Mouse (Mus musculus) forebrain, embryonic 14.5 days (tissue): ENCODE data around the gene Ndufaf5. TPM values are rescaled to one million over a fixed set of nuclear protein-coding genes. Genes with fewer than 3 reads are reported as not detected.

Experiments used
- ATAC-seq: fragments of 200-750 bp; cut with Nextera tagmentation; 2 replicates; pipeline ENCODE4 v1.8.0; 2017; ENCODE audit warnings: mild to moderate bottlenecking, moderate library complexity
- DNase-seq: peaks from one replicate; pipeline ENCODE4 v3.0.0-alpha.2; 2015; ENCODE audit warnings: low spot score
- H3K27ac ChIP-seq: fragments of 300-500 bp; sonication (generic); 2 replicates; pipeline ENCODE4 v1.5.1; 2014; ENCODE audit warnings: low read depth, mild to moderate bottlenecking, control low read depth, low read length, moderate library complexity
- H3K27me3 ChIP-seq: fragments of 300-500 bp; sonication (generic); replicated peaks from 2 replicates; pipeline ENCODE4 v1.6.1; 2014; ENCODE audit warnings: low read length, control low read depth, mixed read lengths; ENCODE audit not compliant: control insufficient read depth, insufficient read depth
- H3K36me3 ChIP-seq: fragments of 300-500 bp; sonication (generic); 2 replicates; pipeline ENCODE4 v1.6.1; 2014; ENCODE audit warnings: low read length, control low read depth; ENCODE audit not compliant: control insufficient read depth, insufficient read depth
- H3K4me1 ChIP-seq: fragments of 300-500 bp; sonication (generic); 2 replicates; pipeline ENCODE4 v1.6.1; 2014; ENCODE audit warnings: antibody characterized with exemption, low read length, control low read depth; ENCODE audit not compliant: control insufficient read depth, insufficient read depth
- H3K4me2 ChIP-seq: fragments of 300-500 bp; sonication (generic); 2 replicates; pipeline ENCODE4 v1.6.1; 2014; ENCODE audit warnings: mild to moderate bottlenecking, control low read depth, low read length
- H3K4me3 ChIP-seq: fragments of 300-500 bp; sonication (generic); 2 replicates; pipeline ENCODE4 v1.5.1; 2014; ENCODE audit warnings: low read depth, low read length, control low read depth
- H3K9ac ChIP-seq: fragments of 300-500 bp; sonication (generic); 2 replicates; pipeline ENCODE4 v1.6.1; 2014; ENCODE audit warnings: mild to moderate bottlenecking, low read length, control low read depth, moderate library complexity
- H3K9me3 ChIP-seq: fragments of 300-500 bp; sonication (generic); replicated peaks from 2 replicates; pipeline ENCODE4 v1.6.1; 2016; ENCODE audit warnings: low read length, control low read depth, mixed read lengths; ENCODE audit not compliant: control insufficient read depth
- WGBS: fragments of 180-500 bp; shearing (Covaris S2); extraction: QIAGEN DNeasy Blood & Tissue Kit; methylation state at CpG from one replicate; pipeline ENCODE4 v1.1.7; 2014; 5-methylcytosine and 5-hydroxymethylcytosine counted together
- polyA plus RNA-seq: library from polyadenylated mRNA; unstranded; fragments of >200 nt; fragmentation: Nextera tagmentation; extraction: Ambion mirVana; gene quantifications from 2 replicates; pipeline ENCODE4 v1.2.1, GENCODE M21; 2014

The Ndufaf5 gene
- polyA plus RNA-seq, 1 experiment from 2014 or later = 41.5 TPM

GRCm38 (mm10) chr2:140200713-140201112, 30.3 kb downstream of the Ndufaf5 start:
- H3K36me3 ChIP-seq = peaks cover 50% of the 10 kb centered on the region
- 86% methylated on average over 2 of the region's 2 CpGs for WGBS

GRCm38 (mm10) chr2:140202573-140202972, 32.1 kb downstream of the Ndufaf5 start:
- Histone ChIP-seq H3K27ac (no peak overlapping the region), H3K4me2 (no peak overlapping the region), H3K36me3 (peaks cover 52% of the 10 kb centered on the region), H3K4me1 (no peaks in the 10 kb centered on the region), H3K9ac (no peak overlapping the region), H3K4me3 (no peak overlapping the region), H3K27me3 (no peaks in the 10 kb centered on the region), H3K9me3 (no peaks in the 10 kb centered on the region)
- DNase-seq = no peak
- WGBS = 88% methylated on average over 5 of the region's 5 CpGs
- no peak for ATAC-seq

More at GRCm38 (mm10) chr2:140200713-140201112, 30.3 kb downstream of the Ndufaf5 start:
- Histone ChIP-seq H3K9ac (no peak overlapping the region), H3K4me1 (no peaks in the 10 kb centered on the region), H3K27me3 (no peaks in the 10 kb centered on the region), H3K27ac (no peak overlapping the region), H3K4me3 (no peak overlapping the region), H3K9me3 (no peaks in the 10 kb centered on the region), H3K4me2 (no peak overlapping the region)
- no peak for DNase-seq
- ATAC-seq = no peak

DNA sequence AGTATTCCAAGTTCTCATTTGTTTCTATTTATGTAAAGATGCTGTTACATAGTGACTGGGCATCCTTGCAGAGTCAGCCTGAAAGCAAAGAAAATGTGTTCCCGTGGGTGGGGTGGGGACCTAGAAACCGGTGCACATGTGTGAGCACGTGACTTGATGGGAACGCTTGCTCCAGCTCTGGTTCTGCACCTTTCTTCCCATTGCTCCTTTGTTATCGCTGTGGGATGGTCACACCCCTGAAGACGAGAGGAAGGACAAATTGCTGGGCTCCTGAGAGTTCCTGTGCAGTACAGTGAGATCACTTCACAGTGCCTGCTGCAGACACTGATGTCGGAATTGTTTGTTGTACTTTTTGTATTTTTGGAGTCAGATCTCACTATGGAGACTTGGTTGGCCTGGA, 33.3 kb downstream of the Ndufaf5 start:
- Histone ChIP-seq H3K27ac (no peak overlapping the region), H3K36me3 (peaks cover 45% of the 10 kb centered on the region), H3K4me2 (no peak overlapping the region), H3K27me3 (no peaks in the 10 kb centered on the region), H3K4me3 (no peak overlapping the region), H3K9me3 (no peaks in the 10 kb centered on the region), H3K9ac (no peak overlapping the region), H3K4me1 (no peaks in the 10 kb centered on the region)
- ATAC-seq = no peak
- DNase-seq = no peak
- WGBS = 95% methylated on average over 7 of the region's 7 CpGs

GRCm38 (mm10) chr2:140214519-140215027, 44.1 kb downstream of the Ndufaf5 start:
- Histone ChIP-seq H3K27ac (no peak overlapping the region), H3K9me3 (no peaks in the 10 kb centered on the region), H3K4me1 (no peaks in the 10 kb centered on the region), H3K9ac (no peak overlapping the region), H3K4me3 (no peak overlapping the region), H3K4me2 (no peak overlapping the region), H3K27me3 (no peaks in the 10 kb centered on the region), H3K36me3 (no peaks in the 10 kb centered on the region)
- DNase-seq (peak; percentile 20), ATAC-seq (peak; percentile 38; the same call in 1 of the 2 replicates)
- WGBS = 94% methylated on average over 4 of the region's 4 CpGs

DNA sequence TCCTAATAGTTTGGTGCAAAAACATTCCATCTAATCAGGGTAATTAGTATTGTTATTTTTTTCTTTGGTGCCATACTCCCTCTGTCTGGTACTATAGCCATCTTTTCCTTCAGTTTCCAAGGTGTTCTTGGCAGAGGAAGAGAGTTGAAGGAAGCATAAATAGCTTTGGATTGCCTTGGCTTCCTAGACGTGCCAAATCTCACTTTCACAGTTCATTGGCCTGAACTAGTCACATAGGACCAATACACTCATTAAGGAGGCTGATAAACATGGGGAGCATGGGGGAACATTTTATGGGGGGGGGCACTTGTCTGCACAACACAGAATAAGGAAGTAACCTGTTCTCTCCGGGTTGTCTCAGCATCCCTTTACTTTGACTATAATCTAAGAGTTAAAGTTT, 45.0 kb downstream of the Ndufaf5 start:
- no peaks in the 10 kb centered on the region for H3K4me1 ChIP-seq
- peak; percentile 44 for DNase-seq
- no peaks in the 10 kb centered on the region for H3K9me3 ChIP-seq
- no peaks in the 10 kb centered on the region for H3K36me3 ChIP-seq
- no peak overlapping the region for H3K27ac ChIP-seq
- WGBS = 68% methylated on average over 2 of the region's 2 CpGs
- no peaks in the 10 kb centered on the region for H3K27me3 ChIP-seq
- no peak overlapping the region for H3K4me3 ChIP-seq
- peak; percentile 52; the same call in 1 of the 2 replicates for ATAC-seq
- no peak overlapping the region for H3K9ac ChIP-seq
- H3K4me2 ChIP-seq = no peak overlapping the region

DNA sequence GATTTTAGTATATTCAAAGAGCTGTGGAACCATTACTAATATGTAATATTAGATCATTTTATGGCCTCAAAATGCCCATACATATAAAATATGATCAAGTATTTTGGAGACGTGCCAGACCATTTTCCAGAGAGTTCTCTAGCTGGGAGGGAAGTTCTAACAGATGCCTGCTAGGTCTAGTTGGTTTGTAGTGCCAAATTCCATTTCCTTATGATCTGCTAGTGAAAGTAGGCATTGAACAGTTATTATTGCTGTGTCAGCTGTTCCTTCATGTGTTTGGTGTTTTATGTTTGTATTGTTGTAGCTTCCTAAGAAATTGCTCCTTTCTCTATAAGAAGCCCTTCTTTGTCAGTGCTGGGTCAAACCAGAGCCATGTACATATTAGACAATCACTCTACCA, 45.5 kb downstream of the Ndufaf5 start:
- DNase-seq = peak; percentile 51
- no peak overlapping the region for H3K4me3 ChIP-seq
- H3K4me2 ChIP-seq = no peak overlapping the region
- ATAC-seq = no peak
- H3K36me3 ChIP-seq = no peaks in the 10 kb centered on the region
- H3K4me1 ChIP-seq = no peaks in the 10 kb centered on the region
- H3K27me3 ChIP-seq = no peaks in the 10 kb centered on the region
- no peak overlapping the region for H3K27ac ChIP-seq
- no peaks in the 10 kb centered on the region for H3K9me3 ChIP-seq
- H3K9ac ChIP-seq = no peak overlapping the region
- 74% methylated on average over 1 of the region's 1 CpGs for WGBS

- ATAC-seq = no peak
- DNase-seq = no peak
- H3K4me3 ChIP-seq = no peak overlapping the region
Measured at GRCm38 (mm10) chr2:140220325-140220724, 49.9 kb downstream of the Ndufaf5 start.

DNA sequence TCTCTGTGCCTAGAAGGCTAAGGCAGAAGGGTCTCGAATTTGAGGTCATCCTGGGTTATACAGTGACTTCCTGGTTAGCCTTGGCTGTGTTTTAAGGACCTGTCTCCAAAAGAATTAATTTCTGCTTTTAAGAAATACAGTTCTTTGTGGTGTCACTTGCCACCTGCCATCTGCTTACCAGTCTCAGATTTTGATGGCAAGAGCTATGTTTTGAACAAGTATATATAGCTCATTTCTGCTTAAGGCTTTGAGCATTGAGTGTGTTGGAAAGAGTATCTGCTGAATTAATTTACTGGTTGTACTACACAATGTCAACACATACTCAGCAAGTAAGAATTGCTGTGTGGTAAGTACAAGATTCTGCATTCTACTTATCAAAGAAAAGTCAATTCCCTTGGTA, 59.8 kb downstream of the Ndufaf5 start:
- H3K36me3 ChIP-seq = no peaks in the 10 kb centered on the region
- no peak overlapping the region for H3K4me2 ChIP-seq
- no peak overlapping the region for H3K27ac ChIP-seq
- DNase-seq (no peak), ATAC-seq (no peak)
- WGBS = 69% methylated on average over 1 of the region's 1 CpGs
- H3K27me3 ChIP-seq = no peaks in the 10 kb centered on the region
- no peak overlapping the region for H3K9ac ChIP-seq
- H3K4me3 ChIP-seq = no peak overlapping the region
- H3K9me3 ChIP-seq = no peaks in the 10 kb centered on the region
- no peaks in the 10 kb centered on the region for H3K4me1 ChIP-seq

More at GRCm38 (mm10) chr2:140220325-140220724, 49.9 kb downstream of the Ndufaf5 start:
- Histone ChIP-seq H3K36me3 (no peaks in the 10 kb centered on the region), H3K9ac (no peak overlapping the region), H3K4me2 (no peak overlapping the region), H3K9me3 (no peaks in the 10 kb centered on the region), H3K27me3 (no peaks in the 10 kb centered on the region), H3K4me1 (no peaks in the 10 kb centered on the region), H3K27ac (no peak overlapping the region)
- 62% methylated on average over 8 of the region's 8 CpGs for WGBS

GRCm38 (mm10) chr2:140237245-140237644, 66.8 kb downstream of the Ndufaf5 start:
- Histone ChIP-seq H3K4me3 (no peak overlapping the region), H3K9ac (no peak overlapping the region), H3K27ac (no peak overlapping the region), H3K4me2 (no peak overlapping the region), H3K9me3 (no peaks in the 10 kb centered on the region), H3K36me3 (no peaks in the 10 kb centered on the region), H3K4me1 (no peaks in the 10 kb centered on the region), H3K27me3 (no peaks in the 10 kb centered on the region)
- DNase-seq (peak; percentile 62), ATAC-seq (peak; percentile 87; the same call in 1 of the 2 replicates)
- 57% methylated on average over 6 of the region's 6 CpGs for WGBS
